Mouse (Mus musculus): ENCODE data around the gene Ybx3. TPM values are rescaled to one million over a fixed set of nuclear protein-coding genes. Genes with fewer than 3 reads are reported as not detected.

The Ybx3 gene
- total and polyA plus RNA-seq, 2 experiments from 2014 or later = 36.2 to 89.3 TPM

DNA sequence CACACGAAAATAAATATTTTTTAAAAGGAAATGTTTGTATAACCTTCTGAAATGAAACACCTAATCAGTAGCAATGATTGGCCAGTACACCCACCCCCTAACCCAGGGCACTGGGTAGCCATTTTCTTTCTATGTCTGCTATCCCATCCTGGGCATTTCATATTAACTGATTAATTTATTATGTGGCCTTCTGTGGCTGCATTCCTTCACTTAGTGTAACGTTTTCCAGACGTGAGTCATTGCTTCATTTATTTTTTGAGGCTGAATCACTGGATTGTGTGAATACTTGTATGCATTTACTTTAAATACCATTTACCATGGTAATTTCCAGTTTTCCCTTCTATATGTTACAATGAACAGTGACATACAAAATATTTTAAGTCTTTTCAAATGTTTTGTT lies 48.2 kb downstream of the Ybx3 start:
- H3K4me1 ChIP-seq (ENCODE audit: insufficient read depth) = no peaks in the 10 kb centered on the region
- ATAC-seq (no peak), DNase-seq (no peak)
- no peak overlapping the region for H3K4me2 ChIP-seq (ENCODE audit: low read depth)
- no peak overlapping the region for H3K4me3 ChIP-seq (ENCODE audit: low read depth, low read length)
- no peaks in the 10 kb centered on the region; the same call in 1 of the 2 replicates for H3K9me3 ChIP-seq (ENCODE audit: low read length)
- no peaks in the 10 kb centered on the region for H3K27me3 ChIP-seq (ENCODE audit: insufficient read depth, low read length)
- H3K27ac ChIP-seq (ENCODE audit: low read depth, low read length) = no peak overlapping the region
- no peak overlapping the region for H3K9ac ChIP-seq
- no peak for TF ChIP-seq CTCF (IDR thresholded peaks at IDR 0.05; ENCODE audit: low read depth)
- H3K36me3 ChIP-seq (ENCODE audit: insufficient read depth) = no peaks in the 10 kb centered on the region
- 79% methylated on average over 3 of the region's 3 CpGs for WGBS

DNA sequence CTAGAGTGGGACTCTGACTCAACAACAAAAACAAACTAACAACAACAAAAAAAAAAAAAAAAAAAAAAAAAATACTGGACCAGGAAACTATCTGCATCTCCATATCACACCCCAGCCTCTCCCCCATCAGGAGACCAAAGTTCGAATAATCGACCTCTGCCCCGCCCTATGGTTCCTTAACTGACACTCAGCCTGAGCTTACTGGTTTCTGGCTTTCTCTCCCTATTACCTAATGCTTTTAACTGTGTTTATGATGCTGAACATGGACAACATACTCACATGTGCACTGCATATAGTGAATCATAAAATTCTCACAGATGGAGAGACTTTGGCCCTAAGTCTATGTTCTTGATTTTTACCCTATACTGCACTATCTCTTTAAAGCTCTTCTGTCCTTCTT lies 49.0 kb downstream of the Ybx3 start:
- no peak for ATAC-seq
- TF ChIP-seq CTCF (IDR thresholded peaks at IDR 0.05; ENCODE audit: low read depth) = no peak
- H3K9ac ChIP-seq = no peak overlapping the region
- H3K27ac ChIP-seq (ENCODE audit: low read depth, low read length) = no peak overlapping the region
- H3K4me1 ChIP-seq (ENCODE audit: insufficient read depth) = no peaks in the 10 kb centered on the region
- no peaks in the 10 kb centered on the region for H3K36me3 ChIP-seq (ENCODE audit: insufficient read depth)
- H3K9me3 ChIP-seq (ENCODE audit: low read length) = no peaks in the 10 kb centered on the region; the same call in 1 of the 2 replicates
- WGBS = 83% methylated on average over 3 of the region's 3 CpGs
- H3K27me3 ChIP-seq (ENCODE audit: insufficient read depth, low read length) = no peaks in the 10 kb centered on the region
- no peak for DNase-seq
- H3K4me2 ChIP-seq (ENCODE audit: low read depth) = no peak overlapping the region
- H3K4me3 ChIP-seq (ENCODE audit: low read depth, low read length) = no peak overlapping the region

DNA sequence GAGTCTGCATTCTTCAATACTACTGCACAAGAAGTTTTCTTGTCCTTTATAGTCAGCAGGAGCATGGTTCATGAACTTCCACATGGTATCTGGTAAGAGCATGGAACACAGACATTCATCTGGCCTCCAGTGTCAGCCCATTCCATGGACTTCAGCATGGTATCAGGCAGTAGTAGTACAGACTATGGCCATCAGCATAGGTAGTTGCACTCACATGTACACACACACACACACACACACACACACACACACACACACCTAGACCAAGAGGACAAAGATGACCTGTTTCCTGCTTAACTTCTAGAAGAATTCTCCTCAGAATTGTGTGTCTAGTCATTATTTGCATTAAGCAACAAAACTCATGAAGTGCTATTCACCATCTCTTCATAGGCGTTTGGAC lies 49.5 kb downstream of the Ybx3 start:
- H3K4me2 ChIP-seq (ENCODE audit: low read depth) = no peak overlapping the region

DNA sequence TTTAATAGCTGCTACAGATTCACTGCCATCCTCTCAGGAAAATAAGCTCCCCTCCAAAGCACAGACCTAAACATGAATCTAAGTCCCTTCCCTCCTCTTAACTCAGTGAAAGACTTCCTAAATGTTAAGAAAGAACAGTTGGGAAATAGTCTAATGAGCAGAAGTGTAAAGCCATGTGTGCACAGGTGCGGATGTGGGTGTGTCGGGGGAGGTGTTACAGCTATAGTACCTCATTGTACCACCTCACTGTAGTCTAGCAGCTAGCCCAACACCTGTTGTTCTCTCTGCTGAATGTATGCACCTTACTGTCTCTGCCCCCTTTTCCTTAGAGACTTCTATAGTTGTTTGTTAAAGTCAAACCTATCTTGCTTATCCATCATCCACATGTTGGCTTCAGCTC lies 61.2 kb downstream of the Ybx3 start:
- DNase-seq = no peak
- H3K9ac ChIP-seq = no peak overlapping the region
- no peak overlapping the region for H3K27ac ChIP-seq (ENCODE audit: low read depth, low read length)
- H3K4me1 ChIP-seq (ENCODE audit: insufficient read depth) = no peaks in the 10 kb centered on the region
- H3K4me3 ChIP-seq (ENCODE audit: low read depth, low read length) = no peak overlapping the region
- TF ChIP-seq CTCF (IDR thresholded peaks at IDR 0.05; ENCODE audit: low read depth) = no peak
- H3K9me3 ChIP-seq (ENCODE audit: low read length) = no peaks in the 10 kb centered on the region
- no peak for ATAC-seq
- no peaks in the 10 kb centered on the region for H3K36me3 ChIP-seq (ENCODE audit: insufficient read depth)
- no peaks in the 10 kb centered on the region for H3K27me3 ChIP-seq (ENCODE audit: insufficient read depth, low read length)
- H3K4me2 ChIP-seq (ENCODE audit: low read depth) = no peak overlapping the region
- WGBS = 94% methylated on average over 2 of the region's 2 CpGs

More for the DNA sequence above, 49.5 kb downstream of the Ybx3 start:
- no peaks in the 10 kb centered on the region for H3K4me1 ChIP-seq (ENCODE audit: insufficient read depth)
- DNase-seq = no peak
- ATAC-seq = no peak
- H3K36me3 ChIP-seq (ENCODE audit: insufficient read depth) = no peaks in the 10 kb centered on the region
- no peak overlapping the region for H3K27ac ChIP-seq (ENCODE audit: low read depth, low read length)
- TF ChIP-seq CTCF (IDR thresholded peaks at IDR 0.05; ENCODE audit: low read depth) = no peak
- no peaks in the 10 kb centered on the region for H3K27me3 ChIP-seq (ENCODE audit: insufficient read depth, low read length)
- WGBS = 72% methylated on average over 1 of the region's 1 CpGs
- H3K4me3 ChIP-seq (ENCODE audit: low read depth, low read length) = no peak overlapping the region
- H3K9ac ChIP-seq = no peak overlapping the region
- H3K9me3 ChIP-seq (ENCODE audit: low read length) = no peaks in the 10 kb centered on the region; the same call in 1 of the 2 replicates

DNA sequence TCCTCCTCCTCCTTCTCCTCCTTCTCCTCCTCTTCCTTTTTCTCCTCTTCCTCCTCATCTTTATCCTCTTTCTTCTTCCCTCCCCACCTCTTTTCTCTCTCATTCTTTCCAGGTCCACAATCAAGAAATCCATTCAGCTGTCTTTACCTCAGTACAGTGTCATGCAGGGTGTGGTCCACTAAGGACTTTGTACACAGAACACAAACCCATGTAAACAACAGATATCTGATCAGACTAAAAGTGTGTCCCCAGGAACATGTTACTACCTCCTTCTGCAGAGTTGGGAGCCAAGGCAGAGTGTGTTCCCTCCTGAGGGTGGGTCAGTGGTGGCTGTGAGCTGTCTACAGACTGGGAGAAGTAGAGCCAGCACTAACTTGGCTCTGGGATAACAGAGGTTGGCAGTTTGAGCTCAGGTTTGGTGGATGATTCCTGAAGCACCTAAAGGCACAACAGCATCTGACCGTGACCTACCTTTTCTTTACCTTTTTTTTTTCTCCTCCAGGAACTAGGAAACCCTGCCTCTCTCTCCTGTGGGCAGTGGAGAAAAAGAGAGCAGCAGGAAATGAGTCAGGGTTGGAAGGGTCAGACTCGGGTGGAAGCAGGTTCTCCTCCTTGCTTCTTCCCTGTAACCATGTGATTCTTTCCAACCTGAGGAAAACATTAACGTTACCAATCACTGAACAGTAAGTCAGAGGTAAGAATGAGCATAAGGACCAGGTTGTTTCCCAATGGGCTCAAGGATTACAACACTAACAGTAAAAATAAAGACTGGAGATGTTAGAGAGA lies 66.2 kb downstream of the Ybx3 start:
- H3K36me3 ChIP-seq (ENCODE audit: insufficient read depth) = no peaks in the 10 kb centered on the region
- 74% methylated on average over 3 of the region's 3 CpGs for WGBS
- ATAC-seq = no peak
- DNase-seq = no peak
- H3K4me3 ChIP-seq (ENCODE audit: low read depth, low read length) = no peak overlapping the region
- no peaks in the 10 kb centered on the region for H3K9me3 ChIP-seq (ENCODE audit: low read length)
- H3K27ac ChIP-seq (ENCODE audit: low read depth, low read length) = no peak overlapping the region
- no peak overlapping the region for H3K4me2 ChIP-seq (ENCODE audit: low read depth)
- no peak overlapping the region for H3K9ac ChIP-seq
- H3K4me1 ChIP-seq (ENCODE audit: insufficient read depth) = no peaks in the 10 kb centered on the region
- no peak for TF ChIP-seq CTCF (IDR thresholded peaks at IDR 0.05; ENCODE audit: low read depth)
- no peaks in the 10 kb centered on the region for H3K27me3 ChIP-seq (ENCODE audit: insufficient read depth, low read length)

DNA sequence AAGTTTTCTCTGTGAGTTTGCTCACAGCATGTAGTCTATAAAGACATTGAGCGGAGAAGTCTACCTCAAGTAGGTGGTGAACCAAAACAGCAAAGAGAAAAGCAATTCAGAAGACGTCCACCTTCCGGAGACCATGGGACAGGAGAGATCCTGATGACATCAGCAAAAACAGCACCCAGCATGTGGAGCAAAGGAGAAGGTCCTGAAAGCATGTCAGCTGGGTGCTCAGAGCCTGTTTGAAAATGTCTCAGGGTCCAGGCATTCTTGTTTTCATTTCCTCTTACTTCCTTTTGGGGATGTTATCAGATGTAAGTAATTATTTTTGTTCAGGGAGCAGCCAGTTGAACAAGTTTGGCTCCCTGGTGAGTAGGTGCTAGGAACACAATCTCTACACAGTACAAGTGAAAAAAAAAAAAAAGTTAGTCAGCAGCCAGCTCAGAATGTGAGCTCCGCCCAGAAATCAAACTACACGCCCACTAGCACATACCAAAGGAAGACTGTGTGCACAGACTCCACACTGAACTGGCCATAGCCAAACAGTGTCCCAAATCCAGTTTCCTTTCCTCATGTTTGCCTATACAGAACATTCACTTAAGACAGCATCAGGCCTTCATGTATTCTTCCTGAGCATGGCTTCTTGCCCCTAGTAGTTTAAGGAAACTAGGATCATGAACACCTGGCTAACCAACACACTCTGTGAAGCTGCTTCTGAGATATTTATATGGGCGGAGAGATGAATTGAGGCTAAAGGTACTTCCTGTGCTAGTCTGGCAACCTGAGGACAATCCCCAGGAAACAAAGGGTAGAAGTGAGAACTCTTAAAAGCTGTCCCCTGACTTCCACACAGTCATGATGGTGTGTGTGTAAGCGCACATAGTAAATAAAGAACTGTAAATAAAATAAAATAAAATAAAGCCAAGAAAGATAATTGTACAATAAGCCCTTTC lies 71.8 kb downstream of the Ybx3 start:
- 93% methylated on average over 7 of the region's 7 CpGs for WGBS
- H3K27me3 ChIP-seq (ENCODE audit: insufficient read depth, low read length) = no peaks in the 10 kb centered on the region
- no peaks in the 10 kb centered on the region for H3K4me1 ChIP-seq (ENCODE audit: insufficient read depth)
- TF ChIP-seq CTCF (IDR thresholded peaks at IDR 0.05; ENCODE audit: low read depth) = no peak
- H3K4me3 ChIP-seq (ENCODE audit: low read depth, low read length) = no peak overlapping the region
- no peak for ATAC-seq
- no peak overlapping the region for H3K4me2 ChIP-seq (ENCODE audit: low read depth)
- H3K9ac ChIP-seq = no peak overlapping the region
- no peak overlapping the region for H3K27ac ChIP-seq (ENCODE audit: low read depth, low read length)
- no peak for DNase-seq
- H3K9me3 ChIP-seq (ENCODE audit: low read length) = no peaks in the 10 kb centered on the region
- no peaks in the 10 kb centered on the region for H3K36me3 ChIP-seq (ENCODE audit: insufficient read depth)

Other genes starting within 250 kb of the Ybx3 start
- gene Klra2, start 141.1 kb downstream of the Ybx3 start, total RNA-seq (2014; rRNA removed) = not detected in 2 replicates
- gene Klra2, start 141.1 kb downstream of the Ybx3 start, polyA plus RNA-seq (2015; fragmentation: Nextera tagmentation; extraction: Ambion mirVana) = not detected in 2 replicates
- 20.8 and 31.4 TPM in 2 replicates for gene Magohb, start 95.2 kb downstream of the Ybx3 start, total RNA-seq (2014; rRNA removed)
- 41.7 and 48.2 TPM in 2 replicates for gene Magohb, start 95.2 kb downstream of the Ybx3 start, polyA plus RNA-seq (2015; fragmentation: Nextera tagmentation; extraction: Ambion mirVana)
- gene Styk1, start 34.9 kb downstream of the Ybx3 start, total RNA-seq (2014; rRNA removed) = 7.1 and 10.5 TPM in 2 replicates
- gene Styk1, start 34.9 kb downstream of the Ybx3 start, polyA plus RNA-seq (2015; fragmentation: Nextera tagmentation; extraction: Ambion mirVana) = 4.5 and 6.3 TPM in 2 replicates
- not detected in 2 replicates for gene 5430401F13Rik, start 97.9 kb upstream of the Ybx3 start, total RNA-seq (2014; rRNA removed)
- gene 5430401F13Rik, start 97.9 kb upstream of the Ybx3 start, polyA plus RNA-seq (2015; fragmentation: Nextera tagmentation; extraction: Ambion mirVana) = not detected in 2 replicates
- gene Gm6619, start 97.9 kb upstream of the Ybx3 start, total RNA-seq (2014; rRNA removed) = not detected in 2 replicates
- gene Gm6619, start 97.9 kb upstream of the Ybx3 start, polyA plus RNA-seq (2015; fragmentation: Nextera tagmentation; extraction: Ambion mirVana) = not detected in 2 replicates
- gene Tas2r130, start 242.4 kb upstream of the Ybx3 start, total RNA-seq (2014; rRNA removed) = not detected in 2 replicates
- not detected in 2 replicates for gene Tas2r130, start 242.4 kb upstream of the Ybx3 start, polyA plus RNA-seq (2015; fragmentation: Nextera tagmentation; extraction: Ambion mirVana)

Measured in forebrain, postnatal 0 days (tissue).